In genomic region chr10:43479436-43480157, GRCm38 (mm10) we compare ENCODE assay signal across 8 mouse cellular contexts. TPM values are rescaled to one million over a fixed set of nuclear protein-coding genes. Genes with fewer than 3 reads are reported as not detected.
DNase-seq lines count a peak whose midpoint lies in the region; ATAC-seq and TF ChIP-seq lines count a peak whose summit lies in the region.

No protein-coding gene starts in this region.

- H3K9me3 ChIP-seq in forebrain, embryonic 14.5 days (replicated peaks; ENCODE audit: control insufficient read depth, low read length): no peaks in the 10 kb centered on the region
- no peaks in the 10 kb centered on the region for H3K9me3 ChIP-seq in lung, embryonic 15.5 days

- WGBS in forebrain, embryonic 14.5 days: under 1% methylated on average over 84 of the region's 103 CpGs
- WGBS in lung, embryonic 15.5 days: under 1% methylated on average over 94 of the region's 103 CpGs
- WGBS in olfactory bulb, adult 2 months: under 1% methylated on average over 102 of the region's 103 CpGs
- under 1% methylated on average over 101 of the region's 103 CpGs for WGBS in thymus, adult 2 months

- intact Hi-C loops in heart, postnatal 25 days (cut with DNase I): loop anchor here (2.0 kb wide), 2 partner anchors 23 to 61 kb away; partner anchors contain the start of gene 1700021F05Rik

- ATAC-seq in forebrain, embryonic 14.5 days: peak; percentile 75
- peak; percentile 90 for ATAC-seq in lung, embryonic 15.5 days (ENCODE audit: borderline replicate concordance, extremely low read depth, low FRiP score, low TSS enrichment)

- peak; percentile 58 for DNase-seq in ES-CJ7 (ENCODE audit: low read depth, low spot score)
- peak; percentile 66 for DNase-seq in cerebellum, adult 11 months
- peak; percentile 82 for DNase-seq in forebrain, embryonic 14.5 days (ENCODE audit: low spot score)
- peak; percentile 82 for DNase-seq in heart, postnatal 25 days (ENCODE audit: low spot score)
- peak; percentile 51 to 75 for DNase-seq in layer of hippocampus, adult 8-10 months (ENCODE audit: low spot score in 2 of 2)
- peak; percentile 85 for DNase-seq in thymus, adult 2 months

- H3K4me2 ChIP-seq in forebrain, embryonic 14.5 days (ENCODE audit: low read length): peak overlapping the region; percentile 93
- peak overlapping the region; percentile 85 for H3K4me2 ChIP-seq in lung, embryonic 15.5 days

- H3K27me3 ChIP-seq in forebrain, embryonic 14.5 days (replicated peaks; ENCODE audit: control insufficient read depth, insufficient read depth, low read length): no peaks in the 10 kb centered on the region
- H3K27me3 ChIP-seq in lung, embryonic 15.5 days: no peaks in the 10 kb centered on the region
- H3K27me3 ChIP-seq in thymus, adult 2 months (ENCODE audit: control insufficient read depth, insufficient read depth, low read length): no peaks in the 10 kb centered on the region

- H3K36me3 ChIP-seq in forebrain, embryonic 14.5 days (ENCODE audit: control insufficient read depth, insufficient read depth, low read length): no peaks in the 10 kb centered on the region
- no peaks in the 10 kb centered on the region for H3K36me3 ChIP-seq in lung, embryonic 15.5 days
- no peaks in the 10 kb centered on the region for H3K36me3 ChIP-seq in thymus, adult 2 months (ENCODE audit: control insufficient read depth, insufficient read depth, low read length)

- peak overlapping the region; percentile 97 for H3K9ac ChIP-seq in forebrain, embryonic 14.5 days (ENCODE audit: low read length)
- H3K9ac ChIP-seq in lung, embryonic 15.5 days: peak overlapping the region; percentile 96

- TF ChIP-seq CTCF in olfactory bulb, adult 2 months (IDR thresholded peaks at IDR 0.05; ENCODE audit: insufficient read depth, low read depth, low read length): peak; percentile 87
- peak; percentile 93 for TF ChIP-seq CTCF in thymus, adult 2 months (IDR thresholded peaks at IDR 0.05; ENCODE audit: borderline replicate concordance, control insufficient read depth, extremely low read depth, insufficient read depth, low read length, poor library complexity)

- no peak; the same call in none of the 2 replicates for TF ChIP-seq POLR2A in olfactory bulb, adult 2 months (IDR thresholded peaks at IDR 0.05; ENCODE audit: insufficient read depth, low read depth, low read length)
- no peak for TF ChIP-seq POLR2A in thymus, adult 2 months (IDR thresholded peaks at IDR 0.05; ENCODE audit: control insufficient read depth, extremely low read depth, insufficient read depth, low read length, poor library complexity)

- peak overlapping the region; percentile 98 for H3K27ac ChIP-seq in forebrain, embryonic 14.5 days (ENCODE audit: low read depth, low read length)
- H3K27ac ChIP-seq in lung, embryonic 15.5 days: peak overlapping the region; percentile 97
- 0 out of 2 replicates have a peak overlapping the region, but pooled peaks have one; percentile 11 for H3K27ac ChIP-seq in olfactory bulb, adult 2 months (ENCODE audit: insufficient read depth, low read depth, low read length)
- no peak overlapping the region; the same call in 1 of the 2 replicates for H3K27ac ChIP-seq in thymus, adult 2 months (ENCODE audit: control insufficient read depth, insufficient read depth, low read length)

- peaks cover 27% of the 10 kb centered on the region for H3K4me1 ChIP-seq in forebrain, embryonic 14.5 days (ENCODE audit: control insufficient read depth, insufficient read depth, low read length)
- H3K4me1 ChIP-seq in lung, embryonic 15.5 days: peaks cover 38% of the 10 kb centered on the region
- peaks cover 12% of the 10 kb centered on the region for H3K4me1 ChIP-seq in olfactory bulb, adult 2 months (ENCODE audit: control insufficient read depth, insufficient read depth, low read length)
- peaks cover 2% of the 10 kb centered on the region; the same call in 1 of the 2 replicates for H3K4me1 ChIP-seq in thymus, adult 2 months (replicated peaks; ENCODE audit: control insufficient read depth, insufficient read depth, low read length)

- peak overlapping the region; percentile 74 for H3K4me3 ChIP-seq in forebrain, embryonic 14.5 days (ENCODE audit: low read depth, low read length)
- H3K4me3 ChIP-seq in lung, embryonic 15.5 days: peak overlapping the region; percentile 91
- H3K4me3 ChIP-seq in olfactory bulb, adult 2 months (ENCODE audit: insufficient read depth, low read depth, low read length): peak overlapping the region; percentile 82
- H3K4me3 ChIP-seq in thymus, adult 2 months (ENCODE audit: control insufficient read depth, insufficient read depth, low read length): peak overlapping the region; percentile 99

RNA-seq across cellular contexts. Expression of gene Bend3, which starts 1.0 kb away (rescaled TPM):
- polyA plus RNA-seq in forebrain, embryonic 14.5 days (2014; fragmentation: Nextera tagmentation; extraction: Ambion mirVana): 2.8 and 3.2 TPM in 2 replicates
- total RNA-seq in heart, postnatal 25 days (2021): 1 to 10 TPM; 5.5 to 5.9 TPM
- 1 to 10 TPM; 4.6 to 7.2 (median 6.1) TPM for total RNA-seq in layer of hippocampus, adult 8-10 months (2022)
- polyA plus RNA-seq in lung, embryonic 15.5 days (2015; fragmentation: Nextera tagmentation; extraction: Ambion mirVana): 4.0 and 4.3 TPM in 2 replicates
- not detected in 2 replicates for polyA plus RNA-seq in olfactory bulb, adult 2 months (2012; ENCODE audit: insufficient read depth, insufficient read length, low replicate concordance, missing spikeins)
- polyA plus RNA-seq in thymus, adult 2 months (2012; rRNA removed): 5.1 and 7.3 TPM in 2 replicates

RNA-seq across cellular contexts. Expression of gene Gm9803, which starts 44.3 kb away (rescaled TPM):
- polyA plus RNA-seq in forebrain, embryonic 14.5 days (2014; fragmentation: Nextera tagmentation; extraction: Ambion mirVana): 13.7 and 22.1 TPM in 2 replicates
- total RNA-seq in heart, postnatal 25 days (2021): 10 to 100 TPM in 1 of 2 experiments, 1 to 10 TPM in 1; 9.1 to 18.4 TPM
- 10 to 100 TPM in 2 of 4 experiments, 1 to 10 TPM in 2; 6.6 to 17.1 (median 11.8) TPM for total RNA-seq in layer of hippocampus, adult 8-10 months (2022)
- polyA plus RNA-seq in lung, embryonic 15.5 days (2015; fragmentation: Nextera tagmentation; extraction: Ambion mirVana): 10.8 and 15.1 TPM in 2 replicates
- polyA plus RNA-seq in olfactory bulb, adult 2 months (2012; ENCODE audit: insufficient read depth, insufficient read length, low replicate concordance, missing spikeins): not detected in 2 replicates
- 125 and 155 TPM in 2 replicates for polyA plus RNA-seq in thymus, adult 2 months (2012; rRNA removed)

Comparison
In these comparisons a context has a peak if more than half of its experiments do, and no peak if none do; other contexts are left out.
1. RNA of gene Gm9803, which starts 44.3 kb away (polyA plus RNA-seq): 125 to 155 TPM in thymus, adult 2 months, 13.7 to 22.1 TPM in forebrain, embryonic 14.5 days and 10.8 to 15.1 TPM in lung, embryonic 15.5 days; not detected in olfactory bulb, adult 2 months; every median in the first group is over 10 times any median in the second.
2. Peak in every context shown above with its lines, with median percentiles within 50 percentile points of each other: DNase-seq and H3K4me3 ChIP-seq.